Mouse (Mus musculus) olfactory bulb, adult 2 months (tissue): ENCODE data around the gene Pde4b.

Experiments used
- CTCF ChIP-seq: fragments of 200-500 bp; IDR thresholded peaks from 2 replicates; pipeline ENCODE4 v1.5.1; 2012; ENCODE audit warnings: low read depth, mild to moderate bottlenecking, low read length, moderate library complexity; ENCODE audit not compliant: insufficient read depth
- POLR2A ChIP-seq: fragments of 200-500 bp; IDR thresholded peaks from 2 replicates; pipeline ENCODE4 v1.6.1; 2012; ENCODE audit warnings: mild to moderate bottlenecking, low read depth, low read length, moderate library complexity; ENCODE audit not compliant: insufficient read depth

GRCm38 (mm10) chr4:102631624-102632023 is 544.3 kb downstream of the Pde4b start:
- no peak for TF ChIP-seq CTCF
- TF ChIP-seq POLR2A = no peak
